Mouse (Mus musculus) bone marrow macrophage, adult 2 months (primary cell): ENCODE measurements around the gene Fam193a.

Experiments used
- CTCF ChIP-seq: IDR thresholded peaks from 2 replicates; pipeline ENCODE4 v1.5.1; 2012; ENCODE audit warnings: low read depth, mild to moderate bottlenecking, low read length, moderate library complexity
- POLR2A ChIP-seq: IDR thresholded peaks from 2 replicates; pipeline ENCODE4 v1.6.1; 2012; ENCODE audit warnings: mild to moderate bottlenecking, low read depth, low read length, borderline replicate concordance

DNA sequence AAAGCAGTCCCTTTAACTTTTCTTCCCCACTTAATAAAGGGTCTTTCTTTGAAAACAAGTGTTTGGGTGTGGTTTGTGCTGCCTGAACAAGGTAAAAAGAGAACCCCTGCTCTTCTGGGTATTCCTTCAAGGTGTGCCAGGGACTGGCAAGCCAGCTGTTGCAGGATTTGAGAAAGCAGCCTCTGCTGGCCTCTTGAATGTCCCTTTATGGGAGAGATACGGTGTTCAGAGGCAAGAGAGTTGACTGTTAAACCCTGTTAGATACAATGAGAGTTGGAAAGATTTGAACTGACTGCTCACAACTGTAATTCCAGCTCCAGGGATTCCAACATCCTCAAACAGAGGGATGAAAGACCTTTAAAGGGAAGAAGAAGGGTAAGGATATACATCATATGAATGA is 35.7 kb upstream of the Fam193a start:
- TF ChIP-seq CTCF (no peak), POLR2A (no peak)
